Mouse (Mus musculus): Measurements from ENCODE around the gene Fsd1.

DNA sequence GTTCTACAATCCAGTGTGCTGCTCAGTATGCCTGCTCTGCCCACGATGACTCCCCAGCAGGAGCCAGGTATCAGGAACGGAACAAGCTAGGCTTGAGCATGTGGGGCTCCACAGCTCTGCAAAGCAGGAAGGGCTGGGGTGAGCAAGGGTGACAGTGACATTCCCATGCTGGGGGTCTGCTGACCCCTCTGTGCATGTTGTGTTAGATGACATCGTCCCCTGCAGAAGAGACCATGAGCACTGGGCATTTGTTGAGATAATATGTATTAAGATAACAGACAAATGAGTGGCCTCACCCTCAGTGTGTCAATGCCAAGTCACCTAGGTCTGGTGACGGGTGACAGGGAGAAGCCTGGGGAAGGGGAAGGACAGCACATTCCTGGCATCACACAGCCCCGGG is 38.6 kb downstream of the Fsd1 start:
- TF ChIP-seq CTCF (IDR thresholded peaks at IDR 0.05) = no peak
- TF ChIP-seq EP300 (IDR thresholded peaks at IDR 0.05) = no peak

Measured in lung, postnatal 0 days (tissue).